Mouse (Mus musculus): ENCODE data around the gene Whrn.
A peak's percentile ranks its signal among the peaks of the same experiment; 100 is the strongest.

Whrn gene

DNA sequence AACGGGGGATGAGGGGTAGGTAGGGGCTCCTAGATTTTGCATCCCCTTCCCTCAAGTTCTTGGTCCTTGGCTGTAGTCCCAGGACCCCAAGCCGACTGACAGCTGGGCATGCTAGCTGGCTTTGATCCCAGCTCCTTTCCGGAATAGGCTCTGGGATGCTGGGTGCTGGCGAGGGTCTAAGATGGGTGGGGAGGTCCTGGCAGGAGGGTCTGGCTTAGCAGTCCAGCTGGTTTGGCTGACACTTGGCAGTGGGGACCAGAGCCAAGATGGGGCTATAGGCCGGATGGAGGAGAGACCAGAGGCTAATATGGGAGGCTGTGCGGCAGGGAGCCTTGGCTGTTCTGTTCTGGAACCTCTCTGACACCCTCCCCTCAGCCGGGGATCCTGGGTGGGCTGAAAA is 87.5 kb downstream of the Whrn start:
- DNase-seq (ENCODE audit: low read depth, low spot score) = no peak

GRCm38 (mm10) chr4:63405683-63406082 is 90.1 kb downstream of the Whrn start:
- DNase-seq (ENCODE audit: low read depth, low spot score) = no peak

DNA sequence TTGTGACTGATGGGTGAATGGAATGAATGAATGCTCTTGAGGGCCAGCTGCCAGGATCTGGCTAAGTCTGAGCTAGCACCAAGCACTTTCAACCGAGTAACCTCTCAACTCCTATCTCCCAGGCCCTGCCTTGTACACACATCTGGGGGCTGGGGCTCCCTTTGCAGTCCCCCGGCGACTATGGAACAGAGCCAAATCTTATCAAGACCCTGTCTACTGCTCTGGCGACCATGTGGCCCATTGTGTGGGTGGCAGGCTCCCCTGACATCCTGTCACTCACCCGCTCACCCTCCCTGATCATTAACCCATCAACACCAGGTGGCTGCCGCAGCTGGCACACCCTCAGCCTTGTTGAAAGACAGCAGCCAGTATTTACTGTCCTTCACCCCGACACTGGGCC is 90.7 kb downstream of the Whrn start:
- no peak for DNase-seq (ENCODE audit: low read depth, low spot score)

- no peak for DNase-seq (ENCODE audit: low read depth, low spot score)
Measured at GRCm38 (mm10) chr4:63404205-63404604, 91.6 kb downstream of the Whrn start.

- peak; percentile 77 for DNase-seq (ENCODE audit: low read depth, low spot score)
Measured at GRCm38 (mm10) chr4:63403040-63403959, 92.5 kb downstream of the Whrn start, which contains the start of gene Akna. TSS of gene Akna (minus strand) at chr4:63403354.

- DNase-seq (ENCODE audit: low read depth, low spot score) = no peak
Measured at GRCm38 (mm10) chr4:63402558-63402957, 93.2 kb downstream of the Whrn start.

DNA sequence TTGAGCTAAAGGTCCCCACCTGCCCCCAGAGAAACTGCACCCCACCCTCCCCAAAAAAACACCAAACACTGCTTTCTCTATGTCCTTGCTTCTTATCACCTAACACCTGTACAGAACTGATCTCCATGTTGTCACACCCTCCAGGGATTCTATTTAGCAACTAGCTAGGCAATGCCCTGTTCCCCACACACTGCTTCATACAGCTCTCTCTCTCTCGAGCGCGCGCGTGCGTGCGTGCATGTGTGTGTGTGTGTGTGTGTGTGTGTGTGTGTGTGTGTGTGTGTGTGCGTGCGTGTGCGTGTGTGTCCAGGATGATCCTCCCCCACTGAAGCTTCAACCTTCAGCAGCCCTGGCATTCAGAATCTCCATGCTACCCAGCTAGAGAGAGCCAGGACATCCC is 93.7 kb downstream of the Whrn start:
- DNase-seq (ENCODE audit: low read depth, low spot score) = no peak

GRCm38 (mm10) chr4:63401620-63402019 is 94.2 kb downstream of the Whrn start:
- DNase-seq (ENCODE audit: low read depth, low spot score) = no peak

DNA sequence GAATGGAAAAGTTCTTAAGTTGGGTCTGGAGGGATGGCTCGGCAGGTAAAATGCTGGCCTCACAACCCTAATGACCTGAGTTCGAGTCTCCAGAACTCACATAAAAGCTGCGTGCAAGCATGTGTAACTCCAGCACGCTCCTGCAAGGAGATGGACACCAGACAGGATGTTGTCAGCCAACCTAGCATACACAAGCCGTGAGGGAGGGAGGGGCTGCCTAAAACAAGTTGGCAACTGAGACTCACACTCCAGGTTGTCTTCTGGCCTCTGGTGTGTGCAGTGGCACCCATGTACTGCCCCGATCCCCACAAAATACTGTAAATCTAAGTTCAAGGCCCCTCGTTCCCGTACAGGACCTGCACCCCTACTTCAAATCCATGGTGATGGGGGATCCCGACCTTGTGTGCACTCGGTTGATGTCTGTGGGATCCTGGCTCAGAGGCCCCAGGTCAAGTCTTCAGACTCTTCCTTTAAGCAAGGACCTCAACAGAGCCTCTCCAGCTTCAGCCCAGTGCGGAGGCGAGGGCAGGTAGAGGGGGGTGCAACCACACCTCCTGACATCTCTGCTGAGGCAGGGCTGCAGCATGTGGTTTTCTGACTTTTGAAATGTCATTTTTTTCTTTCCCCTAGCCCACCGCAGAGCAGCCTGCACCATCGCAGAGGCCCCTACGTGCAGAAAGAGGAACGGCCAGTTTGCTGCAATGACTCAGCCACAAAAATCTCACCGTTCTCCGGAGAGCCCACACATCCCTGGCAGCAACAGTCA is 95.1 kb downstream of the Whrn start:
- DNase-seq (ENCODE audit: low read depth, low spot score) = no peak

- no peak for DNase-seq (ENCODE audit: low read depth, low spot score)
Measured at GRCm38 (mm10) chr4:63399691-63400270, 96.0 kb downstream of the Whrn start.

DNA sequence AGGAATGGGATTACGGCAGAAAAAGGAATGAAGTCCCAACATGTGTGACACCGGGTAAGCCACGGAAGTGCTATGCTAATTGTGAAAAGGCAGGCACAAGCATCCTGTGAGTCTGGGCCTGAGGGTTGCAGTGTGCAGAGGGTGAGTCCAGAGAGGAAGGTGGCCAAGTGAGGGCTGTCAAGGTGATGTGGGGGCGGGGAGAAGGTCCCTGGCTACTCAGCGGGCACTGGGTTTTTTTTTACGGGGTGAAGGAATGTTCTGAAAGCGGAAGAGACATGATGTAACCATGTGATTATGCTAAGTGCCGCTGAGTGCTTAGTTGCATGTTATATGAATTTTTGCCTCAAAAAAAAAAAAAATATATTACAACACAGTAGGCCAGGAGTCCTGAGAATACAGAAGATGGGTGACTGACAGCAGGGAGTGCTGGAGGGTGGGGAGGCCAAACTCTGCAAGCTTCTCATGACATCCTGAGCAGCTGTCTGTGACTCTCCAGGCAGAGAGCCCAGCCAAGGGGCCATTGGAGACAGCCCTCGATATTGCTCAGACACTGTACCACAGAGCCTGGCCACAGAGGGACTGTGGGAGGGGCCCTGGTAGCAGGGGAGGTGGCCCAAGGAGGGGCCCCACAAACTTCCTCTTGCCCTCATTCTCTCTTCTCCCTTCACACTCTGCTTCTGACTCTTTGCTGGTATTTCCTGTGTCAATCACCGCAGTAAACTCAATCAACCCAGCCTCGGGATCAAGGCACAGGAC is 96.8 kb downstream of the Whrn start:
- no peak for DNase-seq (ENCODE audit: low read depth, low spot score)

- DNase-seq (ENCODE audit: low read depth, low spot score) = no peak
Measured at GRCm38 (mm10) chr4:63397981-63398537, 97.7 kb downstream of the Whrn start.

DNA sequence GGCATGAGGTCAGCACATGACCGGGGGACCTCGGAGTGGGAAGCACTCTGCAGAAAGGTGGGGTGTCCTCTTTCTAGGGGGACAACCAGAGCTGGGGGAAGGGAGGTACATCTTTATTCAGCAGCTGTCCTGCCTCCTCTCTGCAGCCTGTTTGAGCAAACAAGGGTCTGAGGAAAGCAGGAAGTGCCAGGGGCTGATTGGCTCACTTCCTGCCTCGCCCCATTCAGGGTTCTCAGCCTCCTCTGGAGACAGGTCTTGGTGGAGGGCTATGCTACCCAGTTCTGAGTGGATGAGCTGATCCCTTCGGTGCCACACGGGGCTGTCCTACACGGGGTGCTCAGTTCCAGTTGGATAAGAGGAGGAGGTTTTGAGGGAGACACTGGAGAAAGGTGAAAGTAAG is 104.5 kb downstream of the Whrn start:
- no peak for DNase-seq (ENCODE audit: low read depth, low spot score)

DNA sequence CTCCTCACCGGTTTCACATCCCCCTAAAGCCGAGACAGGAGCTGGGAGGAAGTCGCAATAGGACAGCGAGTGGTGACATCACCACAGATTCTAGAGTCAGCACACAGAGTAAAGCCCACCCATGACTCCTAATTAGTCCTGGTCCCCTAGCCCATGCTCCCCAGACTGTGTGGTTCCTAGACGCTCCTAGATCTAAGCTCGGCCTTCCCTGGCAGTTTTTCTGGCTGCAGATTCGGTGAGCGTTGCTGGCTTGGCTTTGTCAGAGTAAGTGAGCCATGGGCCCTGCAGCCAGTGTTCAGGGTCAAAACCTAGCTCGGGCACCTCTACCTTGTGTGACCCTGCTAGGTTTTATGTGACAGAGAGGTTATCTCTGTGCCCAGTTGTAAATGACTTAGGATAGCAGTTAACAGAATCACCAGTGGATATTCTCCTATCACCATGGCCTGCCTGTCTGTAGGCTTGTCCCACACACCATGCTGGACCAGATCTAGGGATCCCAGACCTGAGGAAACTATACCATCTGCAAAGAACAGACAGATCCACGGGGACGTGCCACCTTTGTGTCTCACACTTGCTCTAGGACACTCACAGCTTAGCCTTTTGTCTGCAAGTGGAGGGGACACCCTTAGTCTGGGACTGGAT is 105.8 kb downstream of the Whrn start:
- no peak for DNase-seq (ENCODE audit: low read depth, low spot score)

- DNase-seq (ENCODE audit: low read depth, low spot score) = no peak
Measured at GRCm38 (mm10) chr4:63389121-63389886, 106.5 kb downstream of the Whrn start.

DNA sequence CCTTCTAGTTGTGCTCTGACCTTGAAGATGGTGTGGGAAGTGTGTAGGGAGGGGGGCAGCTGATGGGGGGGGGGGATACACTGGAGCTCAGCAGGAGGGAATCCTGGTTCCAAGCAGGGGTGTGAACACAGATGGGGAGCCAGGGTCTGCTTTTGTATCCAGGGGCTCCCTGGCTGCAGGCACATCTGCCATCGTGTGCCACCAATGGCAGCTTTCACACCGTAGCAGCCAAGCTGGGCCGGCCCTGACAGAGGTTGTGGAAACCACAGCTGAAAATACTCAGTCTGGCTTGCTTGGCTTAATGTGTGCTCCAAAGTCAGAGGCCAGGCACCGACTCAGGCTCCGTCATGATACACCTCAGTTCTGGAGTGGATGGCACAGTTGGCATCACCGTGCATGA is 107.8 kb downstream of the Whrn start:
- DNase-seq (ENCODE audit: low read depth, low spot score) = no peak

DNA sequence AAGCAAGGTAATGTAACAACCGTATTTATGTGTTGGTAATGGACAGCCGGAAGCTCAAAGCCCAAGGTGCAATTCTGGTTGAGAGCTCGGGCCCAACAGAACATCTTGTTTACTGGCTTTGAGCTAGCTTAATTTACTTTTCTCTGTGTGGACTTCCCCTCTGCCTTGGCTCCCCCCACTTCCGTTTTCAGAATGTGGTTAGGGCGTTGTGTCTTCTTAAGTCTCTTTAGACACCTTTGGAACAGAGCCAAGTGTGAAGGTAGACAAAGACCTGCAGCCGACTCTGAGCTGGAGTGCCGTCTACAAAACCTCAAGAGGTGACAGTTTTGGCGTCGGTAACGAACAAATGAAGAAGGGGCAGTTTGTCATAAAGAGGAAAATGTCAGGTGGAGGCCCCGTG is 110.0 kb downstream of the Whrn start:
- DNase-seq (ENCODE audit: low read depth, low spot score) = no peak

- no peak for DNase-seq (ENCODE audit: low read depth, low spot score)
Measured at GRCm38 (mm10) chr4:63385253-63385652, 110.5 kb downstream of the Whrn start.

DNA sequence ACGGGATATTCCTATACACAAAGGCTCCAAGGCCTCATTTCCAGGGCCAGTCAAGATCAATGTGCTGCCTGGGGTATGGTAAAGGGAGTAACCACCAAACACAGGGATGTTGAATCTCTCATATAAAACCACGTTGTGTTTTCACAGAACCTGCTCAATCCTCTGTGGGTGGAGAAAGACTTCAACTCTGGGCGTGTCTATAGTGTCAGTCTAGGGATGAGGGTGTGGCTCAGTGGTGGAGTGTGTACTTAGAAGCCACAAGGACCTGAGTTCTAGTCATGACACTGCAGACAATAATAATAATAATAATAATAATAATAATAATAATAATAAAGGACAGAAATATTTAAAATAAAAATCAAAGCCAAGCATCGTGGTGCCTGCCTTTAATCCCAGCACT is 111.5 kb downstream of the Whrn start:
- no peak for DNase-seq (ENCODE audit: low read depth, low spot score)

DNA sequence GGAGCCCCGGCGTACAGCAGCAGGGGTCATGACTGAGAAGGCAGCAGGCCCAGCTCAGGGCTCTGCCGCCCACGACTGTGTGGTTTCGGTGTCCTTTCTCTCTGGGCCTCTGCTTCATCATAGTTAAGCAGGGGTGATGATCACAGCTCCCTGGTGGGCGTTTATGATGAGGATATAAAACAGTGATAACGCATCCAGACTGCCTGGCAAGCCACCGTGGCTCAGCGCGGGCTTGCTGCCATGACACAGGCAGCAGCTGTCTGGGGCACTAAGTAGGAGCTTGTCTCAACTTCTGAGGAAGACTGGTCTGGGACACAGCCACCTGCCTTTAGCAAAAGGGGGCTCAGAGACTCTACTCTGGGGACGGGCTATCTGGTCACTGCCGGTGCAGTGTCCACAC is 112.3 kb downstream of the Whrn start:
- no peak for DNase-seq (ENCODE audit: low read depth, low spot score)

Data from mesoderm, embryonic 11.5 days (tissue).